Comparison of ENCODE assay signal across 13 mouse cellular contexts in the genomic region with DNA sequence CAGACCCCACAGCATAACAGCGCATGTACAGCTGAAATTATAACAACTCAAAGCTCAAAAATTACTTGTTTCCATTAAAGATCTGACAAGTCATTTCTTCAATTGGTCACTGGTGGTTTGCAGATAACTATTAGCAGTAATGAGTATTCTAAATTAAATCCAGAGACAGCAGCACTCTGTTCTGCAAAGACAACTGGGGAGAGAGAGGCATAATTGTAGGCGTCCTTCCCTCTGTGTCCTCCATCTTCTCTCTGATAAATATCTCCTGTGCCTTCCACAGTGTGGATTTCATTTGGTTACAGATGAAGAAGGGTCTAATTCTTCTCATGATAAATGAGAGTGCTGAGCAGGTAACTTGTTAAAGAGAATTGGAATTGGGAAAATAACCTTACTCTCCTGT.
"Had no signal": no experiment of that assay in that cellular context is flagged by ENCODE, and none has a peak within 500 bp of the region (broad histone marks: within the 10 kb centered on the region; RNA-seq: fewer than 3 reads in every experiment).

No protein-coding gene starts in this region.

- H3K4me2 ChIP-seq: liver, embryonic 13.5 days; midbrain, embryonic 11.5 days; neural tube, embryonic 12.5 days had no signal

- H3K9ac ChIP-seq: liver, embryonic 13.5 days; neural tube, embryonic 12.5 days had no signal

- DNase-seq: kidney, postnatal 36 days; layer of hippocampus, postnatal 36 days; liver, embryonic 13.5 days; lung, adult 2 months; lung, postnatal 14 days; lung, postnatal 4 days; midbrain, embryonic 14.5 days; thymus, adult 18-20 months; thymus, postnatal 4 days had no signal

- H3K27me3 ChIP-seq: liver, embryonic 13.5 days; neural tube, embryonic 12.5 days had no signal

- H3K27ac ChIP-seq: kidney, postnatal 0 days; left cerebral cortex, adult 2 months; liver, embryonic 13.5 days; neural tube, embryonic 12.5 days had no signal

- H3K4me1 ChIP-seq: liver, embryonic 13.5 days; neural tube, embryonic 12.5 days had no signal

- H3K4me3 ChIP-seq: left cerebral cortex, adult 2 months; liver, embryonic 13.5 days; neural tube, embryonic 12.5 days had no signal

- H3K9me3 ChIP-seq: liver, embryonic 13.5 days; neural tube, embryonic 12.5 days had no signal
